Mouse (Mus musculus) gastrocnemius, adult 2 months (tissue): Measurements from ENCODE around the gene Lrrc8b. TPM values are rescaled to one million over a fixed set of nuclear protein-coding genes. Genes with fewer than 3 reads are reported as not detected.
A peak's percentile ranks its signal among the peaks of the same experiment; 100 is the strongest.

Experiments used
- DNase-seq: peaks from one replicate; pipeline ENCODE4 v3.0.0; 2022
- H3K27ac ChIP-seq: fragments of 200-600 bp; 2 replicates; pipeline ENCODE4 v1.8.1; 2022; ENCODE audit warnings: mild to moderate bottlenecking
- H3K4me3 ChIP-seq: fragments of 200-600 bp; 2 replicates; pipeline ENCODE4 v1.8.1; 2022; ENCODE audit warnings: mild to moderate bottlenecking, moderate library complexity
- CTCF ChIP-seq: fragments of 200-600 bp; IDR thresholded peaks from 2 replicates; pipeline ENCODE4 v1.8.1; 2022; ENCODE audit warnings: antibody characterized with exemption, mild to moderate bottlenecking, moderate library complexity
- intact Hi-C: fragments of 180-260 bp; cut with DNase I; formaldehyde crosslinking; loops from one replicate; pipeline ENCODE4 v1.15.1; 2025
- total RNA-seq, 2 experiments: library from RNA; stranded (reverse); gene quantifications; 2 replicates each; pipeline ENCODE4 v1.2.3; 2021

Lrrc8b gene
- total RNA-seq, 2 experiments from 2014 or later = 1.4 to 2.1 TPM

- H3K27ac ChIP-seq = no peak overlapping the region
- DNase-seq = no peak
- no peak overlapping the region for H3K4me3 ChIP-seq
- intact Hi-C loops = no loop called here
- TF ChIP-seq CTCF = no peak
These were observed 24.0 kb downstream of the Lrrc8b start for GRCm38 (mm10) chr5:105439608-105440007.

- DNase-seq = no peak
- intact Hi-C loops = no loop called here
- Histone ChIP-seq H3K4me3 (no peak overlapping the region), H3K27ac (no peak overlapping the region)
- no peak for TF ChIP-seq CTCF
These were observed 25.5 kb downstream of the Lrrc8b start for GRCm38 (mm10) chr5:105440992-105441535.

GRCm38 (mm10) chr5:105442212-105443000 is 26.8 kb downstream of the Lrrc8b start:
- DNase-seq = peak; percentile 33
- no peak for TF ChIP-seq CTCF
- H3K4me3 ChIP-seq = no peak overlapping the region
- peak overlapping the region; percentile 43; the same call in 1 of the 2 replicates for H3K27ac ChIP-seq
- intact Hi-C loops = no loop called here

GRCm38 (mm10) chr5:105443057-105443815 is 27.7 kb downstream of the Lrrc8b start:
- no peak for TF ChIP-seq CTCF
- H3K4me3 ChIP-seq = no peak overlapping the region
- DNase-seq = no peak
- peak overlapping the region; percentile 43 for H3K27ac ChIP-seq
- intact Hi-C loops = no loop called here

GRCm38 (mm10) chr5:105445686-105446085 is 30.1 kb downstream of the Lrrc8b start:
- no peak for DNase-seq
- intact Hi-C loops = no loop called here
- Histone ChIP-seq H3K4me3 (no peak overlapping the region), H3K27ac (no peak overlapping the region)
- TF ChIP-seq CTCF = no peak

- intact Hi-C loops = no loop called here
- Histone ChIP-seq H3K27ac (no peak overlapping the region), H3K4me3 (no peak overlapping the region)
- TF ChIP-seq CTCF = no peak
- DNase-seq = no peak
These were observed 38.5 kb downstream of the Lrrc8b start for GRCm38 (mm10) chr5:105454105-105454504.

- Histone ChIP-seq H3K4me3 (no peak overlapping the region), H3K27ac (no peak overlapping the region)
- intact Hi-C loops = no loop called here
- no peak for DNase-seq
- no peak for TF ChIP-seq CTCF
These were observed 43.5 kb downstream of the Lrrc8b start for GRCm38 (mm10) chr5:105459077-105459476.

- Histone ChIP-seq H3K4me3 (no peak overlapping the region), H3K27ac (no peak overlapping the region)
- intact Hi-C loops = no loop called here
- TF ChIP-seq CTCF = no peak
- DNase-seq = no peak
These were observed 45.0 kb downstream of the Lrrc8b start for GRCm38 (mm10) chr5:105460551-105460950.

GRCm38 (mm10) chr5:105461076-105461475 is 45.5 kb downstream of the Lrrc8b start:
- intact Hi-C loops = no loop called here
- TF ChIP-seq CTCF = no peak
- Histone ChIP-seq H3K4me3 (no peak overlapping the region), H3K27ac (no peak overlapping the region)
- no peak for DNase-seq

- Histone ChIP-seq H3K27ac (no peak overlapping the region), H3K4me3 (no peak overlapping the region)
- no peak for DNase-seq
- no peak for TF ChIP-seq CTCF
- intact Hi-C loops = no loop called here
These were observed 49.1 kb downstream of the Lrrc8b start for GRCm38 (mm10) chr5:105464671-105465070.

- TF ChIP-seq CTCF = no peak
- intact Hi-C loops = no loop called here
These were observed 50.0 kb downstream of the Lrrc8b start for GRCm38 (mm10) chr5:105465550-105465949.

GRCm38 (mm10) chr5:105466471-105466902 is 50.9 kb downstream of the Lrrc8b start:
- Histone ChIP-seq H3K27ac (peak overlapping the region; percentile 75; the same call in 1 of the 2 replicates), H3K4me3 (no peak overlapping the region; the same call in 1 of the 2 replicates)
- no peak for TF ChIP-seq CTCF
- no peak for DNase-seq
- intact Hi-C loops = no loop called here

More at GRCm38 (mm10) chr5:105465550-105465949, 50.0 kb downstream of the Lrrc8b start:
- DNase-seq = no peak
- H3K4me3 ChIP-seq = no peak overlapping the region
- H3K27ac ChIP-seq = no peak overlapping the region

- Histone ChIP-seq H3K4me3 (peak overlapping the region; percentile 42), H3K27ac (peak overlapping the region; percentile 75)
- intact Hi-C loops = no loop called here
- TF ChIP-seq CTCF = no peak
- DNase-seq = no peak
These were observed 51.7 kb downstream of the Lrrc8b start for GRCm38 (mm10) chr5:105467271-105467670.
